Mouse (Mus musculus): ENCODE measurements around the gene Abcc10. TPM values are rescaled to one million over a fixed set of nuclear protein-coding genes. Genes with fewer than 3 reads are reported as not detected.

The Abcc10 gene
- polyA plus RNA-seq, 1 experiment from 2014 or later = 6.6 TPM

Other genes starting within 250 kb of the Abcc10 start
- 129 and 134 TPM in 2 replicates for gene Mrps18a, start 217.4 kb downstream of the Abcc10 start, polyA plus RNA-seq (2015; fragmentation: Nextera tagmentation; extraction: Ambion mirVana)
- gene Rsph9, start 184.1 kb downstream of the Abcc10 start, polyA plus RNA-seq (2015; fragmentation: Nextera tagmentation; extraction: Ambion mirVana) = 37.2 and 45.7 TPM in 2 replicates
- gene Mad2l1bp, start 174.8 kb downstream of the Abcc10 start, polyA plus RNA-seq (2015; fragmentation: Nextera tagmentation; extraction: Ambion mirVana) = 27.0 and 28.9 TPM in 2 replicates
- gene Gtpbp2, start 167.3 kb downstream of the Abcc10 start, polyA plus RNA-seq (2015; fragmentation: Nextera tagmentation; extraction: Ambion mirVana) = 41.4 and 45.4 TPM in 2 replicates
- gene Polh, start 125.7 kb downstream of the Abcc10 start, polyA plus RNA-seq (2015; fragmentation: Nextera tagmentation; extraction: Ambion mirVana) = 8.5 and 9.9 TPM in 2 replicates
- 42.4 and 42.7 TPM in 2 replicates for gene Xpo5, start 125.6 kb downstream of the Abcc10 start, polyA plus RNA-seq (2015; fragmentation: Nextera tagmentation; extraction: Ambion mirVana)
- 89.5 and 97.2 TPM in 2 replicates for gene Polr1c, start 80.3 kb downstream of the Abcc10 start, polyA plus RNA-seq (2015; fragmentation: Nextera tagmentation; extraction: Ambion mirVana)
- 91.5 and 93.8 TPM in 2 replicates for gene Yipf3, start 80.3 kb downstream of the Abcc10 start, polyA plus RNA-seq (2015; fragmentation: Nextera tagmentation; extraction: Ambion mirVana)
- gene Lrrc73, start 74.8 kb downstream of the Abcc10 start, polyA plus RNA-seq (2015; fragmentation: Nextera tagmentation; extraction: Ambion mirVana) = 10.0 and 12.0 TPM in 2 replicates
- 31.5 and 37.1 TPM in 2 replicates for gene Tjap1, start 45.3 kb downstream of the Abcc10 start, polyA plus RNA-seq (2015; fragmentation: Nextera tagmentation; extraction: Ambion mirVana)
- gene Dlk2, start 30.9 kb downstream of the Abcc10 start, polyA plus RNA-seq (2015; fragmentation: Nextera tagmentation; extraction: Ambion mirVana) = 7.2 and 9.2 TPM in 2 replicates
- gene Zfp318, start 55.4 kb upstream of the Abcc10 start, polyA plus RNA-seq (2015; fragmentation: Nextera tagmentation; extraction: Ambion mirVana) = 12.8 and 13.5 TPM in 2 replicates
- gene Crip3, start 100.6 kb upstream of the Abcc10 start, polyA plus RNA-seq (2015; fragmentation: Nextera tagmentation; extraction: Ambion mirVana) = 1.1 and 1.2 TPM in 2 replicates
- 0.11 and 0.15 TPM in 2 replicates for gene Slc22a7, start 110.1 kb upstream of the Abcc10 start, polyA plus RNA-seq (2015; fragmentation: Nextera tagmentation; extraction: Ambion mirVana)
- gene Ttbk1, start 159.3 kb upstream of the Abcc10 start, polyA plus RNA-seq (2015; fragmentation: Nextera tagmentation; extraction: Ambion mirVana) = 6.5 and 7.5 TPM in 2 replicates
- 32.1 and 33.3 TPM in 2 replicates for gene Dnph1, start 168.4 kb upstream of the Abcc10 start, polyA plus RNA-seq (2015; fragmentation: Nextera tagmentation; extraction: Ambion mirVana)
- gene Cul9, start 218.0 kb upstream of the Abcc10 start, polyA plus RNA-seq (2015; fragmentation: Nextera tagmentation; extraction: Ambion mirVana) = 16.8 and 17.4 TPM in 2 replicates
- gene Srf, start 227.8 kb upstream of the Abcc10 start, polyA plus RNA-seq (2015; fragmentation: Nextera tagmentation; extraction: Ambion mirVana) = 3.3 and 5.4 TPM in 2 replicates